Mouse (Mus musculus) stomach, embryonic 16.5 days (tissue): ENCODE results near the gene Skiv2l. TPM values are rescaled to one million over a fixed set of nuclear protein-coding genes. Genes with fewer than 3 reads are reported as not detected.
A peak's percentile ranks its signal among the peaks of the same experiment; 100 is the strongest.

Experiments used
- ATAC-seq: fragments of 200-750 bp; cut with Nextera tagmentation; 2 replicates; pipeline ENCODE4 v1.8.0; 2017; ENCODE audit warnings: moderate number of reproducible peaks, moderate TSS enrichment; ENCODE audit not compliant: insufficient read depth, low FRiP score
- H3K27ac ChIP-seq: fragments of 300-500 bp; sonication (generic); 2 replicates; pipeline ENCODE4 v1.5.1; 2014; ENCODE audit warnings: low read length
- H3K27me3 ChIP-seq: fragments of 300-500 bp; sonication (generic); 2 replicates; pipeline ENCODE4 v1.6.1; 2014; ENCODE audit warnings: low read length, control low read depth, mixed read lengths; ENCODE audit not compliant: control insufficient read depth, insufficient read depth
- H3K36me3 ChIP-seq: fragments of 300-500 bp; sonication (generic); 2 replicates; pipeline ENCODE4 v1.6.1; 2014; ENCODE audit warnings: low read length; ENCODE audit not compliant: control insufficient read depth, insufficient read depth
- H3K4me1 ChIP-seq: fragments of 300-500 bp; sonication (generic); 2 replicates; pipeline ENCODE4 v1.6.1; 2014; ENCODE audit warnings: low read length, control low read depth, mixed read lengths; ENCODE audit not compliant: control insufficient read depth, insufficient read depth
- H3K4me2 ChIP-seq: fragments of 300-500 bp; sonication (generic); 2 replicates; pipeline ENCODE4 v1.6.1; 2014; ENCODE audit warnings: low read depth, low read length, mixed read lengths
- H3K4me3 ChIP-seq: fragments of 300-500 bp; sonication (generic); replicated peaks from 2 replicates; pipeline ENCODE4 v1.5.1; 2014; ENCODE audit warnings: mild to moderate bottlenecking, low read length
- H3K9ac ChIP-seq: fragments of 300-500 bp; sonication (generic); 2 replicates; pipeline ENCODE4 v1.6.1; 2014; ENCODE audit warnings: low read length
- H3K9me3 ChIP-seq: fragments of 300-500 bp; sonication (generic); replicated peaks from 2 replicates; pipeline ENCODE4 v1.6.1; 2016; ENCODE audit warnings: low read length, control low read depth; ENCODE audit not compliant: control insufficient read depth
- WGBS: fragments of 180-500 bp; shearing (Covaris S2); extraction: QIAGEN DNeasy Blood & Tissue Kit; methylation state at CpG from one replicate; pipeline ENCODE4 v1.1.7; 2014; 5-methylcytosine and 5-hydroxymethylcytosine counted together
- polyA plus RNA-seq: library from polyadenylated mRNA; unstranded; fragments of >200 nt; fragmentation: Nextera tagmentation; extraction: Ambion mirVana; gene quantifications from 2 replicates; pipeline ENCODE4 v1.2.1, GENCODE M21; 2015

The Skiv2l gene
- polyA plus RNA-seq: 45.0 and 48.1 TPM in 2 replicates

GRCm38 (mm10) chr17:34849722-34850516 is at the start of gene Skiv2l, which contains the start of gene Nelfe:
Gene Skiv2l (minus strand): TSS chr17:34850210.
Gene Nelfe (plus strand): TSS chr17:34850391.
- peak within 1 kb of the TSS; percentile 25; the same call in 1 of the 2 replicates for H3K27ac ChIP-seq
- peaks cover 16% of the 10 kb centered on the region for H3K4me1 ChIP-seq
- H3K9ac ChIP-seq: peak within 1 kb of the TSS; percentile 95
- H3K36me3 ChIP-seq: 0 out of 2 replicates have a peak, but pooled peaks cover 15% of the 10 kb centered on the region
- H3K27me3 ChIP-seq: no peaks in the 10 kb centered on the region
- under 1% methylated on average over 65 of the region's 65 CpGs for WGBS
- peak; percentile 97 for ATAC-seq
- H3K4me2 ChIP-seq: peak within 1 kb of the TSS; percentile 94
- peak within 1 kb of the TSS; percentile 84 for H3K4me3 ChIP-seq
- no peaks in the 10 kb centered on the region for H3K9me3 ChIP-seq

GRCm38 (mm10) chr17:34899053-34899889 is 49.3 kb upstream of the Skiv2l start:
- H3K36me3 ChIP-seq: peaks cover 15% of the 10 kb centered on the region; the same call in 1 of the 2 replicates
- no peaks in the 10 kb centered on the region for H3K27me3 ChIP-seq
- no peaks in the 10 kb centered on the region for H3K9me3 ChIP-seq
- peak overlapping the region; percentile 84 for H3K4me2 ChIP-seq
- H3K4me3 ChIP-seq: peak overlapping the region; percentile 92
- peak overlapping the region; percentile 95 for H3K27ac ChIP-seq
- WGBS: under 1% methylated on average over 39 of the region's 45 CpGs
- ATAC-seq: no peak
- H3K4me1 ChIP-seq: peaks cover 20% of the 10 kb centered on the region
- peak overlapping the region; percentile 99 for H3K9ac ChIP-seq

- peak overlapping the region; percentile 95 for H3K27ac ChIP-seq
- H3K4me1 ChIP-seq: peaks cover 21% of the 10 kb centered on the region
- H3K4me2 ChIP-seq: peak overlapping the region; percentile 84
- H3K9me3 ChIP-seq: no peaks in the 10 kb centered on the region
- peaks cover 15% of the 10 kb centered on the region; the same call in 1 of the 2 replicates for H3K36me3 ChIP-seq
- H3K9ac ChIP-seq: peak overlapping the region; percentile 99
- no peak for ATAC-seq
- WGBS: under 1% methylated on average over 26 of the region's 47 CpGs
- H3K4me3 ChIP-seq: peak overlapping the region; percentile 92
- H3K27me3 ChIP-seq: no peaks in the 10 kb centered on the region
Measured at GRCm38 (mm10) chr17:34898706-34899052, 48.7 kb upstream of the Skiv2l start.

- WGBS: 0% methylated on average over 42 of the region's 44 CpGs
- peak within 1 kb of the TSS; percentile 92 for H3K4me3 ChIP-seq
- H3K9ac ChIP-seq: peak within 1 kb of the TSS; percentile 99
- no peaks in the 10 kb centered on the region for H3K9me3 ChIP-seq
- H3K27ac ChIP-seq: peak within 1 kb of the TSS; percentile 95
- no peaks in the 10 kb centered on the region for H3K27me3 ChIP-seq
- H3K4me2 ChIP-seq: peak within 1 kb of the TSS; percentile 84
- H3K4me1 ChIP-seq: peaks cover 25% of the 10 kb centered on the region
- ATAC-seq: peak; percentile 55
- H3K36me3 ChIP-seq: peaks cover 15% of the 10 kb centered on the region; the same call in 1 of the 2 replicates
Measured at GRCm38 (mm10) chr17:34898160-34898586, 48.2 kb upstream of the Skiv2l start, which contains the start of the genes C2 and Ehmt2. Gene C2 (minus strand): TSS chr17:34898265. Gene Ehmt2 (plus strand): TSS chr17:34898469.

GRCm38 (mm10) chr17:34897373-34898159 is 47.6 kb upstream of the Skiv2l start:
- H3K36me3 ChIP-seq: 0 out of 2 replicates have a peak, but pooled peaks cover 10% of the 10 kb centered on the region
- peak overlapping the region; percentile 84 for H3K4me2 ChIP-seq
- peak overlapping the region; percentile 95 for H3K27ac ChIP-seq
- ATAC-seq: no peak
- peak overlapping the region; percentile 99 for H3K9ac ChIP-seq
- peaks cover 25% of the 10 kb centered on the region for H3K4me1 ChIP-seq
- peak overlapping the region; percentile 92 for H3K4me3 ChIP-seq
- 13% methylated on average over 10 of the region's 10 CpGs for WGBS
- H3K27me3 ChIP-seq: no peaks in the 10 kb centered on the region
- H3K9me3 ChIP-seq: no peaks in the 10 kb centered on the region

GRCm38 (mm10) chr17:34896366-34896765 is 46.4 kb upstream of the Skiv2l start:
- Histone ChIP-seq H3K4me3 (no peak overlapping the region), H3K9ac (no peak overlapping the region), H3K4me1 (peaks cover 25% of the 10 kb centered on the region), H3K27ac (no peak overlapping the region), H3K36me3 (0 out of 2 replicates have a peak, but pooled peaks cover 8% of the 10 kb centered on the region), H3K9me3 (no peaks in the 10 kb centered on the region), H3K4me2 (no peak overlapping the region), H3K27me3 (no peaks in the 10 kb centered on the region)
- no peak for ATAC-seq
- WGBS: 82% methylated on average over 17 of the region's 17 CpGs

GRCm38 (mm10) chr17:34895724-34896123 is 45.7 kb upstream of the Skiv2l start:
- H3K4me3 ChIP-seq: peak overlapping the region; percentile 80
- H3K9me3 ChIP-seq: no peaks in the 10 kb centered on the region
- H3K27me3 ChIP-seq: no peaks in the 10 kb centered on the region
- H3K4me2 ChIP-seq: peak overlapping the region; percentile 71
- H3K27ac ChIP-seq: peak overlapping the region; percentile 93; the same call in 1 of the 2 replicates
- peak overlapping the region; percentile 94; the same call in 1 of the 2 replicates for H3K9ac ChIP-seq
- H3K4me1 ChIP-seq: peaks cover 25% of the 10 kb centered on the region
- 90% methylated on average over 15 of the region's 15 CpGs for WGBS
- H3K36me3 ChIP-seq: 0 out of 2 replicates have a peak, but pooled peaks cover 8% of the 10 kb centered on the region
- ATAC-seq: no peak

- H3K27me3 ChIP-seq: no peaks in the 10 kb centered on the region
- H3K4me2 ChIP-seq: peak overlapping the region; percentile 71
- H3K36me3 ChIP-seq: 0 out of 2 replicates have a peak, but pooled peaks cover 8% of the 10 kb centered on the region
- 6% methylated on average over 51 of the region's 51 CpGs for WGBS
- peak overlapping the region; percentile 94 for H3K9ac ChIP-seq
- H3K27ac ChIP-seq: peak overlapping the region; percentile 93
- H3K4me1 ChIP-seq: peaks cover 22% of the 10 kb centered on the region
- peak overlapping the region; percentile 80 for H3K4me3 ChIP-seq
- peak; percentile 11 for ATAC-seq
- no peaks in the 10 kb centered on the region for H3K9me3 ChIP-seq
Measured at GRCm38 (mm10) chr17:34894801-34895530, 45.0 kb upstream of the Skiv2l start.
